8 mouse cellular contexts compared by ENCODE assay signal in genomic region chr6:31155857-31156256, GRCm38 (mm10).
DNase-seq lines count a peak whose midpoint lies in the region; ATAC-seq and TF ChIP-seq lines count a peak whose summit lies in the region.

No protein-coding gene starts in this region.

- peaks cover 2% of the 10 kb centered on the region; the same call in 1 of the 2 replicates for H3K36me3 ChIP-seq in spleen, adult 2 months (ENCODE audit: control insufficient read depth, insufficient read depth, low read length)
- H3K36me3 ChIP-seq in liver, embryonic 13.5 days = no peaks in the 10 kb centered on the region

- peak; percentile 48; the same call in 1 of the 2 replicates for TF ChIP-seq CTCF in spleen, adult 2 months (IDR thresholded peaks at IDR 0.05; ENCODE audit: extremely low read depth, insufficient read depth, insufficient read length, insufficient replicate concordance)

- no peak overlapping the region for H3K27ac ChIP-seq in spleen, adult 2 months (ENCODE audit: insufficient read depth, low read length)
- no peak overlapping the region for H3K27ac ChIP-seq in liver, embryonic 13.5 days

- H3K4me1 ChIP-seq in spleen, adult 2 months (ENCODE audit: control insufficient read depth, insufficient read depth, insufficient read length) = peaks cover 7% of the 10 kb centered on the region; the same call in 1 of the 2 replicates
- H3K4me1 ChIP-seq in liver, embryonic 13.5 days (replicated peaks) = peaks cover 4% of the 10 kb centered on the region; the same call in 1 of the 2 replicates

- WGBS in spleen, adult 2 months = 42% methylated on average over 5 of the region's 5 CpGs
- WGBS in liver, embryonic 13.5 days (ENCODE audit: insufficient replicate concordance) = 20% methylated on average over 5 of the region's 5 CpGs

- intact Hi-C loops in heart, postnatal 14 days (cut with DNase I) = loop anchor here (2.0 kb wide), 1 partner anchor 81 kb away; no protein-coding TSS in a partner anchor

- no peak overlapping the region for H3K4me3 ChIP-seq in spleen, adult 2 months (ENCODE audit: extremely low read depth, insufficient read depth, insufficient read length)
- no peak overlapping the region for H3K4me3 ChIP-seq in liver, embryonic 13.5 days (replicated peaks)

- H3K27me3 ChIP-seq in spleen, adult 2 months (ENCODE audit: control insufficient read depth, insufficient read depth, low read length) = no peaks in the 10 kb centered on the region
- H3K27me3 ChIP-seq in liver, embryonic 13.5 days = peaks cover 4% of the 10 kb centered on the region; the same call in 1 of the 2 replicates

- no peak overlapping the region for H3K9ac ChIP-seq in liver, embryonic 13.5 days

- no peaks in the 10 kb centered on the region for H3K9me3 ChIP-seq in liver, embryonic 13.5 days (replicated peaks)

- TF ChIP-seq POLR2A in spleen, adult 2 months (IDR thresholded peaks at IDR 0.05; ENCODE audit: low read depth, low read length) = no peak

- DNase-seq in cerebellum, adult 11 months = peak; percentile 68
- peak in 1 of 2 experiments; percentile 20 for DNase-seq in spleen, adult 2 months (ENCODE audit: low read depth in 1 of 2, low spot score in 2 of 2)
- DNase-seq in spleen, adult 12 weeks (ENCODE audit: low spot score) = no peak
- peak; percentile 65 for DNase-seq in embryo, embryonic 10.5 days (ENCODE audit: low spot score)
- DNase-seq in heart, postnatal 14 days = peak; percentile 56 to 66
- DNase-seq in liver, embryonic 13.5 days = peak; percentile 16
- DNase-seq in right cerebral cortex, postnatal 14 days = peak; percentile 55

- no peak overlapping the region for H3K4me2 ChIP-seq in liver, embryonic 13.5 days

- no peak for ATAC-seq in cerebellum, adult (ENCODE audit: insufficient number of reproducible peaks, low FRiP score, low TSS enrichment)
- no peak for ATAC-seq in liver, embryonic 13.5 days (ENCODE audit: low read depth)
